Mouse (Mus musculus): ENCODE data around the gene Ms4a4a.

DNA sequence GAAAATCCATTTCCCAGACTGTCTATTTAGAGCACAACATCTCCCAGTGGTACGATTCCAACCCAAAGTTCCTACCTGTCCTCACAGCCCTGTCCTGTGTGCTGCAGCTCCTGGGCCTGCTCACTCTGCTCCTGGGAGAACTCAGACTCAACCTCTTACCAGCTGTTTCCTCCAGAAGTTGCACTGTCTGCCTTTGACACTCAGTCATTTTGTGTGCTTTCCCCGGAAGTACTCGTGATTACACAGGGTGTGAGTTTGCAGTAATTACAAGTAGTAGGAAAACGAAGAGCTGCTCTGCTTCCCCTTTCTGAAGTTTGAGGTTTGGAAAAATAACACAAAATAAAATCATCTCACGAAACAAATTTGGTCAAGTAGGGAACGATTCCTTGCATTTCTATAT, 39.4 kb upstream of the Ms4a4a start, which contains the start of gene Ms4a7:
- TF ChIP-seq POLR2A (IDR thresholded peaks at IDR 0.05; ENCODE audit: extremely low read depth, insufficient read depth, low read length) (no peak), CTCF (IDR thresholded peaks at IDR 0.05; ENCODE audit: extremely low read depth, insufficient read depth, low read length) (no peak)

Data from cortical plate, adult 2 months (tissue).